Mouse (Mus musculus) neural tube, embryonic 13.5 days (tissue): Measurements from ENCODE around the gene Snx29. TPM values are rescaled to one million over a fixed set of nuclear protein-coding genes. Genes with fewer than 3 reads are reported as not detected.

Experiments
- ATAC-seq: fragments of 200-750 bp; cut with Nextera tagmentation; 2 replicates; pipeline ENCODE4 v1.8.0; 2017; ENCODE audit warnings: low read depth, mild to moderate bottlenecking, moderate TSS enrichment, moderate library complexity
- H3K27ac ChIP-seq: fragments of 300-500 bp; sonication (generic); replicated peaks from 2 replicates; pipeline ENCODE4 v1.5.1; 2015; ENCODE audit warnings: moderate library complexity, mild to moderate bottlenecking, inconsistent platforms
- H3K27me3 ChIP-seq: fragments of 300-500 bp; sonication (generic); 2 replicates; pipeline ENCODE4 v1.6.1; 2015; ENCODE audit warnings: mild to moderate bottlenecking, inconsistent platforms
- H3K36me3 ChIP-seq: fragments of 300-500 bp; sonication (generic); 2 replicates; pipeline ENCODE4 v1.6.1; 2015; ENCODE audit warnings: mild to moderate bottlenecking, inconsistent platforms
- H3K4me1 ChIP-seq: fragments of 300-500 bp; sonication (generic); replicated peaks from 2 replicates; pipeline ENCODE4 v1.6.1; 2015; ENCODE audit warnings: inconsistent platforms
- H3K4me2 ChIP-seq: fragments of 300-500 bp; sonication (generic); 2 replicates; pipeline ENCODE4 v1.6.1; 2015; ENCODE audit warnings: inconsistent platforms, mild to moderate bottlenecking, moderate library complexity
- H3K4me3 ChIP-seq: fragments of 300-500 bp; sonication (generic); 2 replicates; pipeline ENCODE4 v1.5.1; 2015; ENCODE audit warnings: mild to moderate bottlenecking, inconsistent platforms
- H3K9ac ChIP-seq: fragments of 300-500 bp; sonication (generic); 2 replicates; pipeline ENCODE4 v1.6.1; 2015; ENCODE audit warnings: moderate library complexity, mild to moderate bottlenecking, inconsistent platforms
- H3K9me3 ChIP-seq: fragments of 300-500 bp; sonication (generic); 2 replicates; pipeline ENCODE4 v1.6.1; 2016; ENCODE audit warnings: inconsistent platforms
- WGBS: fragments of 180-500 bp; shearing (Covaris S2); methylation state at CpG from one replicate; pipeline ENCODE4 v1.1.7; 2015; 5-methylcytosine and 5-hydroxymethylcytosine counted together
- polyA plus RNA-seq: library from polyadenylated mRNA; unstranded; fragments of >200 nt; fragmentation: Nextera tagmentation; extraction: Ambion mirVana; gene quantifications from 2 replicates; pipeline ENCODE4 v1.2.1, GENCODE M21; 2015

The Snx29 gene
- polyA plus RNA-seq, 1 experiment from 2014 or later, result 17.2 TPM

DNA sequence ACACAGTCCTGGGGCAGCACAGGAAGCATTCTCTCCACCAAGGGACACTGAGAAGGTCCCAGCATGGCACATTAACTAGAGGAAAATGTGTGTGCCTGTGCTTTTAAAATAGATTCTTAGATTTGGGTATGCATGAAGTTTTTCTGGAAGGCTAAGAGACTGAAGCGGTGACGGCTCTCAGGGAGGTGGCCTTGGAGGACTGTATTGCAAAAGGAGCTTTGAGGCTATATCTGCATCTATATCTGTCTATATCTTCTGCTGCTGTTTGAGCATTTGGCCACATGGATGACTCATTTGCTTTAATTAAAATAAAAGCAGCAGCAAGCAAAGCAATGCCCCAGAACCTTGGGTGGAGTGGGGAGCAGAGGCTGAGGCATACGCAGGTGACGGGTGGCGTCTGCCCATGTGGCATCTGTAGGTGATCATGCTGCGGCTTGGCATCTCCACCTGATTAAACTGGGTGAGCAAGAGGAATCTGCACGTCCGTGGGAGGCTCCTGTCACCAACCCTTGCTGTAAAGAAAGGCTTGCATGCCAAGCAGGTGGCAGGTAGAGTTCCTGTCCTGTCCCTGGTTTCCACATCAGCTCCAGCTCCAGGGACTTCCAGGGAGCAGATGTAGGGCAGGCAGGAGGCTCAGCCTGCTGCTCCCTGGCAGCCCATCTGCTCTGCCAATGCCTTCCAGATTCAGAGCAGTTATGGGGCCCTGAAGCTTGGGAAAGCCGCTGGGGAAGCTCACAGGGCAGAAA lies 456.2 kb downstream of the Snx29 start:
- Histone ChIP-seq H3K4me2 (no peak overlapping the region), H3K4me3 (no peak overlapping the region), H3K27ac (no peak overlapping the region), H3K27me3 (no peaks in the 10 kb centered on the region), H3K9me3 (no peaks in the 10 kb centered on the region), H3K36me3 (no peaks in the 10 kb centered on the region), H3K9ac (no peak overlapping the region), H3K4me1 (no peaks in the 10 kb centered on the region)
- 86% methylated on average over 9 of the region's 9 CpGs for WGBS
- ATAC-seq, result no peak

DNA sequence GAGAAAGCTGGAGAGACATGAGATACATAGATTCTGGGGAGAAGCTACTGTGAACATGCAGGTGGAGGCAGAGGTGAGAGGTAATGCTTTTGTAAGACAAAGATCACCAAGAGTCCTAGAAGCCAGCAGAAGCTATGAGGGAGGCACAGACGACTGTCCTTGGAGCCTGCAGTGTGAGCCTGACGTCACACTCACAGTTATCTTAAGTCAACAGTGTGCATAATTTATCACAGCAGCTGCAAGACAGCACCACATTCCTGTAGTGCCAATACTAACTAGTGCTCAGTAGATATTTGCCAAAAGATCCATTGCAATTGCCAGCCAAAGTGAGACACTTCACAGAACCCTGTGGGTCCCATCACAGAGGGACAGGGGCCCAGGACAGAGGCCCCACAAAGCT lies 459.4 kb downstream of the Snx29 start:
- no peaks in the 10 kb centered on the region for H3K9me3 ChIP-seq
- no peaks in the 10 kb centered on the region for H3K36me3 ChIP-seq
- WGBS, result 41% methylated on average over 2 of the region's 2 CpGs
- H3K27ac ChIP-seq, result no peak overlapping the region
- no peaks in the 10 kb centered on the region for H3K27me3 ChIP-seq
- no peaks in the 10 kb centered on the region for H3K4me1 ChIP-seq
- no peak overlapping the region for H3K4me3 ChIP-seq
- no peak overlapping the region for H3K9ac ChIP-seq
- no peak overlapping the region for H3K4me2 ChIP-seq
- ATAC-seq, result no peak

GRCm38 (mm10) chr16:11783337-11783736 lies 460.6 kb downstream of the Snx29 start:
- H3K9me3 ChIP-seq, result no peaks in the 10 kb centered on the region
- ATAC-seq, result no peak

GRCm38 (mm10) chr16:11784354-11784753 lies 461.6 kb downstream of the Snx29 start:
- Histone ChIP-seq H3K9ac (no peak overlapping the region), H3K27me3 (no peaks in the 10 kb centered on the region), H3K27ac (no peak overlapping the region), H3K4me3 (no peak overlapping the region), H3K9me3 (no peaks in the 10 kb centered on the region), H3K4me1 (no peaks in the 10 kb centered on the region), H3K36me3 (no peaks in the 10 kb centered on the region), H3K4me2 (no peak overlapping the region)
- WGBS, result 70% methylated on average over 4 of the region's 4 CpGs
- no peak for ATAC-seq

More at GRCm38 (mm10) chr16:11783337-11783736, 460.6 kb downstream of the Snx29 start:
- Histone ChIP-seq H3K4me1 (no peaks in the 10 kb centered on the region), H3K27me3 (no peaks in the 10 kb centered on the region), H3K9ac (no peak overlapping the region), H3K4me2 (no peak overlapping the region), H3K36me3 (no peaks in the 10 kb centered on the region), H3K27ac (no peak overlapping the region), H3K4me3 (no peak overlapping the region)

DNA sequence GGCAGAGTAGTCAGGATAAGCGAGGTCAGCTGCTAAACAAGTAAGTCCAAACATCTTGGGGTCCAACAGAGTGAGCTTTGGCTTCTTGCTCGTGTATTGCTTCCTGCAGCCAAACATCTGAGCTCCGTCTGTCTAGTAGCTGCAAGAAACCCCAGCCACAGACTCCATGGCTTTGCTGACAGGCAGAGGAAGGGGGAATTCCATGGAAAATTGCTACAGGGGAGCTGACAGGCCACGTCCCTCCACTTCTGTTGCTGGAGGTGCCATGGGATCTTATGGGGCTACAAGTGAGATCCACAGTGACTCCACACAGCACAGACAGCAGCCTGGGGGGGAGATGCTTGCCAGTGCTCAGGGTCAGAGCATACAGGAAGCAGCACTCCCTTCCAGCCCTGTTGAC lies 463.1 kb downstream of the Snx29 start:
- H3K27me3 ChIP-seq, result no peaks in the 10 kb centered on the region
- H3K27ac ChIP-seq, result no peak overlapping the region
- WGBS, result 85% methylated on average over 4 of the region's 4 CpGs
- no peak overlapping the region for H3K4me3 ChIP-seq
- H3K9me3 ChIP-seq, result no peaks in the 10 kb centered on the region
- H3K36me3 ChIP-seq, result no peaks in the 10 kb centered on the region
- no peaks in the 10 kb centered on the region for H3K4me1 ChIP-seq
- ATAC-seq, result no peak
- no peak overlapping the region for H3K9ac ChIP-seq
- no peak overlapping the region for H3K4me2 ChIP-seq

DNA sequence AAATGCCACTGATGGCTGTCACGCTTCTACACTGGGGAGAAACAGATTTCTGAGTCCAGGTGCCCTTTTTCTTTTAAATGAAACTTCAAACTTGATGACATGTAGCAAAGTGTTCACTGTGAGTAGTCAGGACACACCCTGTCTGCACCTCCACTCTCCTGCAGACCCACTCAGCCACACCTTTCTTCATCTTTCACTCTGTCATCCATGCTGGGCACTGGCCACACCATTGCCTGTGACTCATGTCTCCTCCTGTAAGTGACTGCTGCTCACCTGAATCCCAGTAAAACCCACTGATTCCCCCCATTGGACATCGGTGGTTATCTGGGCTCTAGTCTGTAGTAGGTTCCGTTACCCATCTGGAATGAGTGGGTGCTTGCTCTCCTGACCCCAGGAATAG lies 467.8 kb downstream of the Snx29 start:
- whole genome bisulfite sequencing, result 88% methylated on average over 3 of the region's 3 CpGs
- no peak overlapping the region for H3K9ac ChIP-seq
- no peak overlapping the region for H3K4me2 ChIP-seq
- H3K27me3 ChIP-seq, result no peaks in the 10 kb centered on the region
- H3K27ac ChIP-seq, result no peak overlapping the region
- no peak for ATAC-seq
- no peaks in the 10 kb centered on the region for H3K4me1 ChIP-seq
- 0 out of 2 replicates have a peak, but pooled peaks cover 4% of the 10 kb centered on the region for H3K9me3 ChIP-seq
- no peaks in the 10 kb centered on the region for H3K36me3 ChIP-seq
- H3K4me3 ChIP-seq, result no peak overlapping the region

DNA sequence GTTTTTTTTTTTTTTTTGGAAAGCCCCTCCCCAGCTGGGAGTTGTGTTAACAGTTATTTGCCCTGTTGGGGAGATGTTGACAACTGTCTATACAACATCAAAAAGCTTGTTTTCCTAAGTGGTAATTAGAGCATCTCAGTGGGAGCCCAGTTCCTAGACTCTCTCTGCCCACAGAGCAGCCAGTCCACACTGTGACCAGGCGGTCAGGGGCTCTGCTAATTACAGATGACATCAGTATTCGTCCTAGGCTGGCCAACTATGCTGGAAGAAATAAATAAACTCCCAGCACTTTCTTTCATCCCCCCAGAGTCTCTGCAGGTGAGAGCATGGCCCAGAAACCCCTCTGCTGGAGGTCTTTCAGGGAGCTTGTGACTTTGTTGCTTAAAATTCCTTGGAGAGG lies 470.7 kb downstream of the Snx29 start:
- WGBS, result 21% methylated on average over 2 of the region's 2 CpGs
- H3K9me3 ChIP-seq, result 0 out of 2 replicates have a peak, but pooled peaks cover 4% of the 10 kb centered on the region
- no peak overlapping the region for H3K27ac ChIP-seq
- H3K4me3 ChIP-seq, result no peak overlapping the region
- H3K36me3 ChIP-seq, result no peaks in the 10 kb centered on the region
- ATAC-seq, result no peak
- no peaks in the 10 kb centered on the region for H3K4me1 ChIP-seq
- no peaks in the 10 kb centered on the region for H3K27me3 ChIP-seq
- H3K4me2 ChIP-seq, result no peak overlapping the region
- H3K9ac ChIP-seq, result no peak overlapping the region

- no peak for ATAC-seq
- no peaks in the 10 kb centered on the region for H3K27me3 ChIP-seq
- no peak overlapping the region for H3K9ac ChIP-seq
- H3K4me1 ChIP-seq, result no peaks in the 10 kb centered on the region
- H3K27ac ChIP-seq, result no peak overlapping the region
- 0 out of 2 replicates have a peak, but pooled peaks cover 4% of the 10 kb centered on the region for H3K9me3 ChIP-seq
- H3K4me2 ChIP-seq, result no peak overlapping the region
- no peak overlapping the region for H3K4me3 ChIP-seq
- no peaks in the 10 kb centered on the region for H3K36me3 ChIP-seq
- whole genome bisulfite sequencing, result 70% methylated on average over 4 of the region's 4 CpGs
Observed at GRCm38 (mm10) chr16:11794628-11795027, 471.9 kb downstream of the Snx29 start.

DNA sequence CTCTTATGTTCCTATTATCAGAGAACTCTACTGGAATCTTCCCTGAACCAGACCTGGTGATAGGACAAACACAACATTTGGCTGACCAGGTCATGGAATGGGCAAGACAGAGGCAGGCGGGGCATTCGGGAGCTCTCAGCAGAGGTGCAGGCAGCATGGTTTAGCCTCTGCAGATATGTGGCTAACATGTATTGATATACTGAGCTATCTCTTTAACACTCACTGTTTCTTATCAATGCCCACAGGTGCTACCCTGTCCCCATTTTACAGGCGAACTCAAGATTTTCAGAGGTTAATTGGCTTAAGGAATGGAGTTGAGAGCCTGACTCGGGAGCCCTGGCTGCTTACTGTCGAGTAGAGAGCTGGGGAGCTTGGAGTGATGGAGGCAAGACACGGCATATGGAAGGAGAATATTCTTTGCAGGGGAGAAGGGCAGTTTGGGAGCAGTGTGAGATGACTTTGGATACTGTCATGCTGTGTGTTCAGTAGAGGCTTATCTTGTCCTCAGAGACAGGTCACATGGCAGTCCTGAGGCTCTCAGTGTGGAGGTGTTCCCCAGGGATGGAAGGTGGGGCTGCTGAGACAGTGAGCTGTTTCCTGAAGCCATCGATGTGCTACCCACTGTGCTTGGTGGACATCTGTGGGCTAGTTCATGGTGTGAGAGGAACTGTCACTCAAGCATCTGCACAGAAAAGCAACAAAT lies 473.2 kb downstream of the Snx29 start:
- no peaks in the 10 kb centered on the region for H3K27me3 ChIP-seq
- no peak overlapping the region for H3K4me3 ChIP-seq
- H3K36me3 ChIP-seq, result no peaks in the 10 kb centered on the region

GRCm38 (mm10) chr16:11801960-11802539 lies 479.3 kb downstream of the Snx29 start:
- Histone ChIP-seq H3K4me3 (no peak overlapping the region), H3K4me2 (no peak overlapping the region), H3K9me3 (no peaks in the 10 kb centered on the region), H3K27me3 (no peaks in the 10 kb centered on the region), H3K36me3 (0 out of 2 replicates have a peak, but pooled peaks cover 6% of the 10 kb centered on the region), H3K9ac (no peak overlapping the region), H3K27ac (no peak overlapping the region), H3K4me1 (no peaks in the 10 kb centered on the region)
- no peak for ATAC-seq
- 87% methylated on average over 7 of the region's 7 CpGs for WGBS

More for the DNA sequence above, 473.2 kb downstream of the Snx29 start:
- ATAC-seq, result no peak
- no peak overlapping the region for H3K4me2 ChIP-seq
- no peak overlapping the region for H3K27ac ChIP-seq
- H3K9me3 ChIP-seq, result 0 out of 2 replicates have a peak, but pooled peaks cover 4% of the 10 kb centered on the region
- no peak overlapping the region for H3K9ac ChIP-seq
- 82% methylated on average over 7 of the region's 7 CpGs for WGBS
- no peaks in the 10 kb centered on the region for H3K4me1 ChIP-seq
